Mouse (Mus musculus) kidney, postnatal 14 days (tissue): ENCODE results near the gene Ankrd13b.

Experiments
- DNase-seq: peaks from one replicate; pipeline ENCODE4 v3.0.0; 2022; ENCODE audit warnings: mixed read lengths

The Ankrd13b gene

DNA sequence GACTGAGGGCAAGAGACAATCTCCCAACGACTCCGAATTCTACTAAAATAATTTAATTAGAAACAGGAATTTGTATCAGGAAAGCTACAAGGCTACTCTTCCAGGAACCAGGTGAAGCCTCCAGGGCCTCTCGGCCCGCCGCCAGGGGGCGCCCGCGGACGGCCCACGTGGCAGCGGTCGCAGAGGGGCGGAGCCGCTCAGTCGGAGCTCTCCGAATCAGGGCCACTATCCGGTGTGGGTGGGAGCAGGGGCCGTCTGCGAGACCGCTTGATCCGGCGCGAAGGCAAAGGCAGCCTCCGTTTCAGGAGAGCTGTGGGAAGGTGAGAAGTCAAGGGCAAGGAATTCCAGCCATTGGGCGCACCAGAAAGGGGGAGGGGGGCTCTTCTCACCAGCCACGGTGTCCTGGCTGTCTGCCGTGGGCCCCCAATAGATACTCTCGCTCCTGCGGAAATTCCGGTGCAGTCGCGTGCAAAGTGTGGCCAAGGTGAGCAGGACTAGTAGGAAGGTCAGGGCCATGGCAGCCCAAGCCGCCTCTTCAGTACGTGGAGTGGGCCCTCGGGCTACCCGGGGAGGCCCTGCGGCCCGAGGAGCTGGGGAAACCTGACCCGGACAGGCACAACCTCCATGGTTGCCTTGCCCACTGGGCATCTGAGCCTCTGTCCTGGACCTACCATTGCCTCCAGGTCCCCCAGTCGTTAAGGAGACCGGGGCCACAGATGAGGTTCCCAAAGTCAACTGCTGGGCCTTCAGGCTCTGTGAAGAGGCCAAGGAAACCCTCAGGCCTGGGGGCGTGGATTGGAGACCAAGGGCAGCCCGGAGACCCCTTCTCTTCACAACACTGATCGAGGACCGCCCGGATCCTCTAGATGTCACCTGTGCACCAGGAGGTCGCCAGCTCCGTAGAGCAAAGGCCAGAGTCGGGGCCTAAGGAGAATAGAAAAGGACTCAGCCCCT, 18.9 kb upstream of the Ankrd13b start:
- peak; percentile 93 for DNase-seq

GRCm38 (mm10) chr11:77507426-77507825, 17.9 kb upstream of the Ankrd13b start:
- no peak for DNase-seq

- DNase-seq = no peak
These were observed 17.5 kb upstream of the Ankrd13b start for GRCm38 (mm10) chr11:77506941-77507340.

DNA sequence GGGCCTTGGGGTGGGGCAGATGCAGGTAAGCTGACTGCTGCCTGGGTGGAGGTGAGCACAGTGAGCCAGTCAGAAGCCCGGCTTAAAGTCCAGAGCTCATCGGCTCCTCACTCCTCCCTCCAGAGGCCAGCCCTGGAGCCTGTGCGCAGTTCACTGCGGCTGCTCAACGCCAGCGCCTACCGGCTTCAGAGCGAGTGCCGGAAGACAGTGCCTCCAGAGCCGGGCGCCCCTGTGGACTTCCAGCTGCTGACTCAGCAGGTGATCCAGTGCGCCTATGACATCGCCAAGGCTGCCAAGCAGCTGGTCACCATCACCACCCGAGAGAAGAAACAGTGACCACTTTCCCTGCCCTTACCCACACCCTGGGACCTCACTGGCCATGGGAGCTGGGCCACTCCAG, 16.8 kb upstream of the Ankrd13b start:
- peak; percentile 77 for DNase-seq

- no peak for DNase-seq
These were observed 16.0 kb upstream of the Ankrd13b start for GRCm38 (mm10) chr11:77505291-77505980.

DNA sequence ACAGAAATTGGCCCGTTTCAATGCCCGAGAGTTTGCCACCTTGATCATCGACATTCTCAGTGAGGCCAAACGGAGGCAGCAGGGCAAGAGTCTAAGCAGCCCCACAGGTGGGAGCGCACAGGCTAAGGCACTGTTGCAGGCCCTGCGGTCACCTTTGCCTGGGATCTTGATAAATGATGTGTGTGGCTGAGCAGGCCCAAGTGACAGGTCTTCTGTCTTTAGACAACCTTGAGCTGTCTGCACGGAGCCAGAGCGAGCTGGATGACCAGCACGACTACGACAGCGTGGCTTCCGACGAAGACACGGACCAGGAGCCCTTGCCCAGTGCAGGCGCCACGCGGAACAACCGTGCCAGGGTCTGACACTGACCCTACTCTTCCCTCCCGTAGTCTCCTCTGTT, 14.9 kb upstream of the Ankrd13b start:
- no peak for DNase-seq

- DNase-seq = peak; percentile 53
These were observed 14.0 kb upstream of the Ankrd13b start for GRCm38 (mm10) chr11:77503511-77503910.

- no peak for DNase-seq
These were observed 13.0 kb upstream of the Ankrd13b start for GRCm38 (mm10) chr11:77502481-77502880.

GRCm38 (mm10) chr11:77501971-77502370, 12.5 kb upstream of the Ankrd13b start:
- no peak for DNase-seq

GRCm38 (mm10) chr11:77501392-77501791, 11.9 kb upstream of the Ankrd13b start:
- peak; percentile 84 for DNase-seq

- peak; percentile 33 for DNase-seq
These were observed 11.2 kb upstream of the Ankrd13b start for GRCm38 (mm10) chr11:77500361-77501325.

DNA sequence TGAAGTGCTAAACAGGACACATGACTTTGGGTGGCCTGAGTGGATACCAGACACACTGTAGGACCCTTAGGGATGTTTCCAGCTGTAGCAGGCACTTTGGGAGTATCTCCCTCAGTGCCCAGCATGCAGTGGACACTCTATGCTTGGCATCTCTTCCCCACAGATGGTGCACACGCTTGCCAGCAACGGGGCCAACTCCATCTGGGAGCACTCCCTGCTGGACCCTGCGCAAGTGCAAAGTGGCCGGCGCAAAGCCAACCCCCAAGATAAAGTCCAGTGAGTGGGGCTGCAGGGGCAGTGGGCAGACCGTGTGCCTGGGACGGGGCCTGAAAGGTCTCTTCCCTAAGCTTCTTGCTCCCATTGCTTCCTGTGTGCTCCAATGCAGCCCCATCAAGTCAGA, 9.9 kb upstream of the Ankrd13b start:
- no peak for DNase-seq

- DNase-seq = no peak
These were observed 9.0 kb upstream of the Ankrd13b start for GRCm38 (mm10) chr11:77498261-77499139.

DNA sequence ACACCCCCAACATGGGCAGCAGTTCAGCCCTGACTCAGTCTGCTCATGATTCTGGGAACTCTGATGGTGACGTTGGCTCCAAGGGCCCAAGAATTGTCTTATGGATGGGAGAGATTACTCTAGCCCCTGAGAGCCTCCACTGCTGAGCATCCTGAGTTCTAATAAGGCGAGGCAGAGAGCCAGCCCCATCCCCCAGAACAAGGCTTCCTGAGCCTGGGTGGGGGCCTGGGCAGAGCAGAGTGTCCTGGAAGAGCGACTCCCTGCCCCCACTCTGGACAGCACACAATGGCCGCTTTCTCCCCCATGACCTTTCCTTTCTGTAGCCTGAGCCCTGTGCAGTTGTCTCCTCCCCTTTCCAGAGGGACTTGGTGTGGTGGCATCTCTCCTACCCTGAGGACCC, 8.4 kb upstream of the Ankrd13b start:
- DNase-seq = peak; percentile 73

GRCm38 (mm10) chr11:77497341-77497756, 7.9 kb upstream of the Ankrd13b start:
- DNase-seq = peak; percentile 86

DNA sequence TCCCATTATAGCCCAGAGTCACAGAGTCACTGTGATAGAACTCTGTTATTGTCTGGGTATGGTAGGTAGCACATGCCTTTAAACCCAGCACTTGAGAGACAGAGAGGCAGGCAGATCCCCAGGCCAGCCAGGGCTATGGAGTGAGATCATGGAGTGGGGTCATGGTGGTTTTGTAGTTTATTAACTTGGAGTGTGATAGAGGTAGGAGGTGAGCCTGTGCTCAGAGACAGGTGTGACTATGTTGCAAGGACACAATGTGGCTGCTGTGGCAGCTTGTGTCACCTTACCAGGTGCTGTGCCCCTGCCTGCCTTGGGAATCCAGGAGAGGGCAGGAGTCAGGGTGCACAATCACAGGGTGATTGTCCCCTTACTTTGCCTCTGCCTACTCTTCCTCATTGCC, 6.0 kb upstream of the Ankrd13b start:
- DNase-seq = peak; percentile 8

GRCm38 (mm10) chr11:77494782-77495181, 5.3 kb upstream of the Ankrd13b start:
- DNase-seq = no peak

- no peak for DNase-seq
These were observed 4.8 kb upstream of the Ankrd13b start for GRCm38 (mm10) chr11:77494344-77494676.

- DNase-seq = peak; percentile 62
These were observed 4.2 kb upstream of the Ankrd13b start, which contains the start of gene Git1 for GRCm38 (mm10) chr11:77493512-77494343. Git1 (plus strand) TSS chr11:77493562.

DNA sequence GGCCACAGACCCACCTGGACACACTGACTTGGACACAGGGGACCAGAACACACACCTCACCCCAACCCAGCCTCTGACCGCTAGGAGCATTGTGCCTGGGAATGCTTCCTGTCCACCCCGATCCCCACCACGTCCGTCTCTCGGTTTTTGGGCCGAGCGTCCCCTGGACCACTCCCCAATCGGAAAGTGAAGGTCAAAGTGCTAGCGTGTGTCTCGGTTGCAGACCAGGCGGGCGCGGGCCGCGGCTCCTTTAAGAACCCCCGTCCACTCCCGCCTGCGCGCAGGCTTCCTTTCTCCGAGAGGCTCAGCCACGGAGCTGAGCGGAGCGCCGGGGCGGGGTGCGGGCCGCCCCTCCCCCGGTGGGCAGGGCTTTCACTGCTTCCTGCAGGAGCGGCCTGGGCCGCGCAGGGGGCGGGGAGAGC, 3.4 kb upstream of the Ankrd13b start:
- DNase-seq = peak; percentile 97
